Mouse (Mus musculus) urinary bladder, adult 18-20 months (tissue): ENCODE results near the gene Map3k19.

Experiments used
- DNase-seq, 2 experiments: peaks; one replicate each; pipeline ENCODE4 v3.0.0; 2022; ENCODE audit warnings: low spot score in 2 of 2, mixed read lengths in 2 of 2

Gene Map3k19

DNA sequence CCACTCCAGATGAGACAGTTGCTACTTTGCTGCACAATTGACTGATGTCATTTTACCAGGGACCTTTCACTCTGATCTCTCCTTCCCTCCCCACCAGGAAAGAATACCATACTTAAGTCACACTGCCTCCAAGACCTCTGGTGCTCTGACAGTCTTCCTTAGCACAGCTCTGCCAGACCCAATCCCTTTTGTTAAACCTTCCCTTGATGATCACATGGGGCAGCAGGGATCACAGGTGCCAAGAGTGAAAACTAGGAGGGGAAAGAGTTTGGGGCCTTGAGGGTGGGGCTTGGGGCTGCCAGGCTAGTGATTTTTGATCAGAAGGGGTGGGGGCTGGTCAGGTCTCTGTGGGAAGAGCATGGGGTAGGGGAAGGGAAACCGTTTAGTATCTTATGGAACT lies 58.1 kb downstream of the Map3k19 start:
- no peak for DNase-seq

- DNase-seq = no peak
Observed at GRCm38 (mm10) chr1:127796341-127796740, 58.5 kb downstream of the Map3k19 start.

DNA sequence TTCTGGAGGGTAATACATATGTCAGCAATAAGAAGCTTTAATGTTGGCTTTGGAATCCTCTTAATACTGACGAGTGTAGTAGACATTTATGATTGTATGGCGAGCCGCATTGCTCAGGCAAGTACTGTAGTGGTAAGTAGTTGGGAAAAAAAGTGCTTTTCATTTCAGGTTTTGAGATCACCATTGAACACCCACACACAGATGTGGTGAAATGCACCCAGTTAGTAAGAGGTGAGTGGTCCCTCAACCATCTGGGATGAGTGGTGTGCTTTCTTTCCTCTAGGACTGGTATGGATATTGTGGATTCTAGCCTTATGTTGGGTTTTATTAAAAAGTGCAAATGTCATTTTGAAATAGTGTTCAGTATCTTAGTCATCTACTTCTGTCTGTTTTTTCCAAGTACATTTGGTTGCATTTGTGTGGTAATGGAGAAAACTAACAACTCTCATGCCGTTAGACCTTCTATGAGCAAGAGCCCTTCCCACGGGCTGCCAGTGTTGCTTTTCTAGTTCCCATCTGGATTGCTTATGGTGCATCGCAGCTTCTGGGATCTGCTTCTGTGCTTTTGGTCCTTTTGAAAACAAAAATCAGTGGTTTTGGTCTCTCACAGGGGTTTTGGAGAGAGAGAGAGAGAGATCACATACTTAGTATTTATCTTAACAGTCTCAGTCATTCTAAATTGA lies 59.6 kb downstream of the Map3k19 start:
- no peak for DNase-seq

DNA sequence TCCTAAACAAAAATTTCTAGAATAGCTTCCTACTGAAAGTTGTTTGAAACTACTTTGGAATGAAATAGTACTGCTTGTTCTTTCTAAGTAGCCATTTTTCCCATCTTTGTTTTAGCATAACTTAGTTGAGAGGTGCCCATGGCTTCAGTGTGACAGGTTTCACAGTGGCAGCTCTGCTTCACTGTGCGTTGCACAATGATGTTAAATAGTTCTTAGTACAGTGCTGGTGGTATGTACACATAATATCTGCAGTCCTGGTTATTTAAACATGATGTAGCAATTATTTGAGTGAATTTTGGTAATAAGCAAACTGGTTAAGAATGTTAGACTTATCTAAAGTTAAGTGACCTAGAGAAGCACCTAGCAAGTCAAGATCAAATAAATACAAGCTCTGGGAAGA lies 61.4 kb downstream of the Map3k19 start:
- DNase-seq = no peak

DNA sequence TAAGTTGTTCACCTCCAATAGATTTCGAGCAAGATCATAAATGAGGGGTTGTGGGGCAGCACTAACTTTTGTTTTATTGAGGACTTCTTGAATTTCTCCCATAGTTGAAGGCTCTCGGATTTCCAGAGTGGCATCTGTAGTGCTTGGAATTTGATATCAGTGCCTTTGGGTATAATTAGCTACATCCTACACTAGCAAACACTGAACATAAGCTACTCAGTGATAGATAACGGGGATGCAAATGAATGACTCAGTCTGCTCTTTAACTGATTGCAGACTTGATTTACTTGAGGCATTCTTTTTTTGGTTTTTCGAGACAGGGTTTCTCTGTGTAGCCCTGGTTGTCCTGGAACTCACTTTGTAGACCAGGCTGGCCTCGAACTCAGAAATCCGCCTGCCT lies 65.9 kb downstream of the Map3k19 start:
- DNase-seq = no peak

- DNase-seq = no peak
Observed at GRCm38 (mm10) chr1:127785882-127786281, 68.9 kb downstream of the Map3k19 start.

DNA sequence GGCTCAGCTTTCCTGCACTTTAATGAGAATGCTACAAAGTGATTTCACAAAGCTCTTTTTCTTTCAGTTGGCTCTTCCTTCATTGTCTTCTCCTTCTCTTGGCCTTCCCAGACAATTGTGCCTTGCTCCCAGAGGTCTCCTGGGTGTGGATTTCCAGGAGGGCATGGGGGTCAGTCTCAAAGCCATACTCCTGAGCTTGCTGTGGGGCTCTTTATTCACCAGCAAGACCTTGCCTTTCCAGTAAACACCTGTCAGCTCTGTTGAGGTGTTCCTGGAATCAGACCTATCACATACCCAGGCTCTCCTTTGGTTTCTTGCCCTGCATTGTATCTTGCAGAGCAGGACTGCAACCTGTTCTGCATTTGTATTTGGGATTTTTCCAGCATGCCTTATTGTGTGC lies 71.0 kb downstream of the Map3k19 start:
- DNase-seq = no peak

DNA sequence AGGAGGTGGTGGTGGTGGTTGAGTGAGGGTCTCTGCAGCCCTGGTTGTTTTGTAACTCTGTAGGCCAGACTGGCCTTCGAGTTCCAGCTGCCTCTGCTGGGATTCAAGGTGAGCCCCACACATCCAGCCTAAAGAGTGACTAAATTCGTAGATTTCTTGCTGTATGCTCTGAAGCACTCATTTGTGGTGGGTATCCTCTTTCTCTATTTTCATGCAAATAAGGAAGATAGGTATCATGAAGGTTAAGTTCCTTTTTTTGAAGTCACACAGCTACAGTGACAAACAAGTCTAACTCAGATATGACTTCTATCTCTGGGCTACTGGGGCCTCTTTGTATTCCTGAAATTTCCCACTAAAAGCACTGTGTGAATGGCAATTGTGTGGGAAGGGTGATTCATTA lies 74.0 kb downstream of the Map3k19 start:
- no peak for DNase-seq

DNA sequence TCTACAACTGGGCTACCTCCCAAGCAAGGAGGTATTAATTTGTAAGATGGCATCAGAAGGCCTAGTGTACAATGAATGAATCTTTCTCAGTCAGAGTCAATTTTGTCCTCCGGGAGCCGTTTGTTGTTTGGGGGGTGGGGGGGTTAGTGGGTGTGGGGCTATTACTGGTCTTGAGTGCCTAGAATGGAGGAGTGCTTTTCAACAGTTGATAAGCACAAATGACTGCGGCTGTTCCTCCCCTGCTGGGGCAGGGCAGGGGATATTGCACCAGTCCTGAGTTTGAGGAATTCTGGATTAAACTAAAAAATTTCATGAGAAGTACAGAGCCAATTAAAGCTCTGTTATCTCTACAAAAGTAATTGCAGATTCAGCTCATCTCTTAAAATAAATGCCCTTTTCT lies 74.7 kb downstream of the Map3k19 start:
- no peak for DNase-seq

- no peak for DNase-seq
Observed at GRCm38 (mm10) chr1:127778611-127779010, 76.2 kb downstream of the Map3k19 start.

- no peak for DNase-seq
Observed at GRCm38 (mm10) chr1:127776246-127776645, 78.6 kb downstream of the Map3k19 start.

GRCm38 (mm10) chr1:127775206-127775720 lies 79.6 kb downstream of the Map3k19 start:
- DNase-seq = no peak

- no peak for DNase-seq
Observed at GRCm38 (mm10) chr1:127774501-127774880, 80.3 kb downstream of the Map3k19 start.

DNA sequence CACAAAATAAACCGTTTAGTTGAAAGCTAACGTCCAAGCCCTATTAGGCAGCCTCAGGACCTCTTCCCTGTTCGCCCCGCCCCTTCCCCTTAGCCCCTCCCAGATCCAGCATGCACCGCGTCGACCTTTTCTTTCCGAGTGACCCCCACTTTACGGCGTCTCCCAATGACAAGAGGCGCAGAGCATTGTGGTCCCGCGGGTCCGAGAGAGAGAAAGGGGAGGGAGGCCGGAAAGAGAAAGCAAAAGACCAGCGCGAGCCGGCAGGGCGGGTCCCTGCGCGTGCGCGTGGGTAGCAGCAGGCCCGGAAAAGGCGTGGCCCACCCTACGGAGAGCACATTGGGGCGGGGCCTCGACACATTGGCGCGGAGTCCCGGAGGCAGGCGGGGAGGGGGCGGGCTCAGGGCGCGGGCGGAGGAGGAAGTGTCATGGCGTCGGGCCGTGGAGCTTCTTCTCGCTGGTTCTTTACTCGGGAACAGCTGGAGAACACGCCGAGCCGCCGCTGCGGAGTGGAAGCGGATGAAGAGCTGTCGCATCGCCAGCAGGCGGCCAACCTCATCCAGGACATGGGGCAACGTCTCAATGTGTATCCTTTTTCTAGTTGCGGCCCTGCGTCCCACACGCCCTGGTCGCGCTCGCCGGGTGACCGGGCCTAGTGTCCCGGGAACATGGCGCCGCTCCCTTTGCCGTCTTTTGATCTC lies 80.9 kb downstream of the Map3k19 start, which contains the start of gene Ccnt2:
TSS of gene Ccnt2 (plus strand) at position 362 of the 698 bp plus-strand sequence.
- DNase-seq = peak; percentile 94 to 98

- DNase-seq = no peak
Observed at GRCm38 (mm10) chr1:127773198-127773802, 81.5 kb downstream of the Map3k19 start.

GRCm38 (mm10) chr1:127766741-127767140 lies 88.1 kb downstream of the Map3k19 start:
- DNase-seq = no peak

DNA sequence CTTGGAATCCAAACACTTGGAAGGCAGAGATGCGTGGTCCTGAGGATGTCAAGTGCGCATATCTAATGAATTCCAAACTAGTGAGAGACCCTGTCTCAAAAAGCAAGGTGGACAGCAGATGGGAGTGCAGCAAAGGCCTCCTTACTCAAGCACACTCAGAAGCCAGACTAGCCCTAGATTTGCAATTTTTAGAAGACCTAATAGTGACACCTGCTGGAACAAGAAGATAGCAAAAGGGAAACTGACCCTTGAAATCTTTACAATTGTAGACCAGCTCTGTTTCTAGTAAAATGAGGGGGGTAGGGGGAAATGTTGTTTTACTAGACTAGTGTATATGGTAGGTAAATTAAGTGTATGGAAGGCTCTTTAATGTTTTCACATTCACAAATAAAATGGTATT lies 89.4 kb downstream of the Map3k19 start:
- no peak for DNase-seq
